Mouse (Mus musculus): ENCODE results near the gene Prss45.

DNA sequence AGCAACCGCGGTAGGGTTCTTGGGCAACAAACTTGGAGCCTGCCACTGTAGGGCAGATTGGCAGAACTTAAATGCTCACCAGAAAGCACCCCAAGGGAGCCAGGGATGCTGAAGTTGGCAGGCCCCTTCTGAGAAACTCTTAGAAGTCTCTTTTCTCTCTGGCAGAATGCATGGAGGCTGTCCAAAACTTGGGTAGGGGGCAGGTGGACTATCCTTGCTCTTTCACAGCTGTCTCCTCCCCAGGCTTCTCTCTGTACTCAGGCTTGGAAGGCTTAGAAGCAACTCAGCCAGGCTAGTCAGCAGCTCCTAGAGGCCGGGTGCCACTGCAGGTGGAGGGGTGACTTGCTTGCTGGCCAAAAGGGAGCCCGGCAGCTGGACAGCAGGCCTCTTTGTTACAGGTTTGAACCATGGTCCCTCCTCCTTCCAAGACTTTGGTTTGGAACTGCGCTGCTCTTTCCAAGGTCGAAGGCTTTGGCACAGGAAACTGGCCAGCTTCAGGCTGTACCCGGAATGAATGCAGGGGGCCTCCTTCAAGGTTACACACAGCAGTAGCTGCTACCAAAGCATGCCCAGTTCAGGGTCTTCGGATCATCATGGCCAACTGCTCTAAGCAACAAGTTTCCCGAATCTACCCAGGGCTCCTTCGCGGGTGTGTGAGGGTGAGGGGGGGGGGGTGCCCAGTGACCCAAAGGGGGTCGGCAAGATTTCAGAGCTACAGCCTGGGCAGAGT, 45.0 kb downstream of the Prss45 start, which contains the start of gene Als2cl:
- TF ChIP-seq CTCF (conservative IDR thresholded peaks at IDR 0.05 in 1 of 2, IDR thresholded peaks at IDR 0.05 in 1 of 2; ENCODE audit: low read depth in 2 of 2, low read length in 2 of 2) (no peak), SIN3A (IDR thresholded peaks at IDR 0.05; ENCODE audit: low read length) (no peak), CHD1 (IDR thresholded peaks at IDR 0.05; ENCODE audit: low read depth, low read length) (no peak), EP300 (IDR thresholded peaks at IDR 0.05; ENCODE audit: low read length) (no peak)

Data from CH12.LX (cell line).